Mouse (Mus musculus) heart, postnatal 14 days (tissue): ENCODE data around the gene A930002H24Rik. TPM values are rescaled to one million over a fixed set of nuclear protein-coding genes. Genes with fewer than 3 reads are reported as not detected.

Source experiments
- DNase-seq, 2 experiments: peaks; one replicate each; pipeline ENCODE4 v3.0.0; 2021 to 2022
- intact Hi-C: fragments of 180-260 bp; cut with DNase I; formaldehyde crosslinking; loops from one replicate; pipeline ENCODE4 v1.15.1; 2025
- total RNA-seq, 2 experiments: library from RNA; stranded (reverse); gene quantifications; 2 replicates each; pipeline ENCODE4 v1.2.3; 2021

A930002H24Rik gene
- total RNA-seq, 2 experiments from 2014 or later: not detected

GRCm38 (mm10) chr17:63838144-63838543 lies 25.4 kb downstream of the A930002H24Rik start:
- no peak for DNase-seq
- intact Hi-C loops: no loop called here

GRCm38 (mm10) chr17:63836641-63837040 lies 26.9 kb downstream of the A930002H24Rik start:
- intact Hi-C loops: no loop called here
- DNase-seq: no peak

GRCm38 (mm10) chr17:63836223-63836622 lies 27.4 kb downstream of the A930002H24Rik start:
- no peak for DNase-seq
- intact Hi-C loops: no loop called here

- intact Hi-C loops: no loop called here
- DNase-seq: no peak
These were observed 32.0 kb downstream of the A930002H24Rik start for GRCm38 (mm10) chr17:63831550-63831949.

- intact Hi-C loops: no loop called here
- no peak for DNase-seq
These were observed 34.8 kb downstream of the A930002H24Rik start for GRCm38 (mm10) chr17:63828561-63829332.

GRCm38 (mm10) chr17:63826767-63827166 lies 36.8 kb downstream of the A930002H24Rik start:
- intact Hi-C loops: no loop called here
- no peak for DNase-seq

- DNase-seq: no peak
- intact Hi-C loops: no loop called here
These were observed 37.4 kb downstream of the A930002H24Rik start for GRCm38 (mm10) chr17:63826196-63826595.

- no peak for DNase-seq
- intact Hi-C loops: no loop called here
These were observed 39.5 kb downstream of the A930002H24Rik start for GRCm38 (mm10) chr17:63824141-63824540.

GRCm38 (mm10) chr17:63818444-63819027 lies 45.1 kb downstream of the A930002H24Rik start:
- DNase-seq: no peak
- intact Hi-C loops: no loop called here

GRCm38 (mm10) chr17:63813552-63813951 lies 50.0 kb downstream of the A930002H24Rik start:
- no peak for DNase-seq
- intact Hi-C loops: no loop called here

Other genes starting within 250 kb of the A930002H24Rik start
- gene Fer, start 729 bp downstream of the A930002H24Rik start, total RNA-seq: 10 to 100 TPM; 17.7 to 19.2 TPM